ENCODE assay signal across 8 mouse cellular contexts in the genomic region with DNA sequence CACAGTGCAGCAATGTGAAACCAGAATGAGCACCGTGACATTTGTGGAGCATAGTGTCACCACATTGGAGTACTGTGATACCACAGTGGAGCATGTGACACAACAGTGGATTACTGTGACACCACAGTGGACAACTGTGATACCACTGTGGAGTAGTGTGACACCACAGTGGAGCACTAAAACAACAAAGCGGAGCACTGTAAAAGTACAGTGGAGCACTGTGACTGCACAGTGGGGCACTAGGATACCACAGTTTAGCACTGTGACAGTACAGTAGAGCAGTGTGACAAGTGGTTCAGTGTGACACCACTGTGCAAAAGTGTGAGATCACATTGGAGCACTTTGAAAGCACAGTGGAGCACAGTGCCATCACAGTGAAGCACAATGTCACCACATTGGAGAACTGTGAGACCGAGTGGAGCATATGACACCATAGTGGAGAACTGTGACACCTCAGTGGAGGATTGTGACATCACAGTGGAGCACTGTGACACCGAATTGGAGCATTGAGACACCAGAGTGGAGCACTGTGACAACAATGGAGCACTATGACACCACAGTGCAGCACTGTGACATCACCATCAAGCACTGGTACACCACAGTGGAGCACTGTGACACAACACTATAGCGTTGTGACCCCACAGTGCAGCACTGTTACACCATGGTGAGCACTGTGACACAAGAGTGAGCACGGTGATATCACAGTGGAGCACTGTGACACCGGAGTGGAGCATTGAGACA.
DNase-seq lines count a peak whose midpoint lies in the region; ATAC-seq and TF ChIP-seq lines count a peak whose summit lies in the region.

No protein-coding gene starts in this region.

- H3K9ac ChIP-seq in neural tube, embryonic 15.5 days (replicated peaks) = no peak overlapping the region
- H3K9ac ChIP-seq in forebrain, embryonic 13.5 days = no peak overlapping the region
- no peak overlapping the region for H3K9ac ChIP-seq in intestine, embryonic 16.5 days (ENCODE audit: low read depth, low read length)
- no peak overlapping the region for H3K9ac ChIP-seq in neural tube, embryonic 12.5 days

- H3K27ac ChIP-seq in neural tube, embryonic 15.5 days (replicated peaks) = no peak overlapping the region
- no peak overlapping the region for H3K27ac ChIP-seq in forebrain, embryonic 13.5 days
- no peak overlapping the region for H3K27ac ChIP-seq in intestine, embryonic 16.5 days (ENCODE audit: low read length)
- no peak overlapping the region for H3K27ac ChIP-seq in neural tube, embryonic 12.5 days
- no peak overlapping the region for H3K27ac ChIP-seq in cerebellum, adult 2 months (ENCODE audit: insufficient read depth, low read length)

- H3K4me2 ChIP-seq in neural tube, embryonic 15.5 days = no peak overlapping the region
- no peak overlapping the region for H3K4me2 ChIP-seq in forebrain, embryonic 13.5 days
- H3K4me2 ChIP-seq in intestine, embryonic 16.5 days (ENCODE audit: low read depth, low read length) = no peak overlapping the region
- no peak overlapping the region for H3K4me2 ChIP-seq in neural tube, embryonic 12.5 days (replicated peaks)

- peak; percentile 13 for DNase-seq in neural tube, embryonic 10.5 days (ENCODE audit: extremely low spot score, low spot score)
- DNase-seq in layer of hippocampus, postnatal 14 days (ENCODE audit: low spot score in 2 of 2) = no peak
- no peak for DNase-seq in cerebellum, adult 11 months
- no peak for DNase-seq in cerebellum, adult 2 months

- H3K36me3 ChIP-seq in neural tube, embryonic 15.5 days = no peaks in the 10 kb centered on the region
- H3K36me3 ChIP-seq in forebrain, embryonic 13.5 days (ENCODE audit: poor library complexity, severe bottlenecking) = no peaks in the 10 kb centered on the region
- no peaks in the 10 kb centered on the region for H3K36me3 ChIP-seq in intestine, embryonic 16.5 days (ENCODE audit: control insufficient read depth, insufficient read depth, low read length)
- no peaks in the 10 kb centered on the region for H3K36me3 ChIP-seq in neural tube, embryonic 12.5 days

- TF ChIP-seq POLR2A in cerebellum, adult 2 months (IDR thresholded peaks at IDR 0.05; ENCODE audit: borderline replicate concordance, insufficient read depth, low read length) = no peak

- TF ChIP-seq CTCF in cerebellum, adult 2 months (IDR thresholded peaks at IDR 0.05; ENCODE audit: borderline replicate concordance, insufficient read depth, low read depth, low read length) = no peak

- H3K9me3 ChIP-seq in neural tube, embryonic 15.5 days (replicated peaks) = peaks cover 64% of the 10 kb centered on the region
- peaks cover 70% of the 10 kb centered on the region for H3K9me3 ChIP-seq in forebrain, embryonic 13.5 days (replicated peaks)
- peaks cover 58% of the 10 kb centered on the region for H3K9me3 ChIP-seq in intestine, embryonic 16.5 days (ENCODE audit: control insufficient read depth, low read length)
- H3K9me3 ChIP-seq in neural tube, embryonic 12.5 days = peaks cover 70% of the 10 kb centered on the region

- no peak for ATAC-seq in neural tube, embryonic 15.5 days (ENCODE audit: low FRiP score)
- peak; percentile 25 for ATAC-seq in forebrain, embryonic 13.5 days
- ATAC-seq in intestine, embryonic 16.5 days = peak; percentile 39; the same call in 1 of the 2 replicates
- peak; percentile 22; the same call in 1 of the 2 replicates for ATAC-seq in neural tube, embryonic 12.5 days (ENCODE audit: low FRiP score, low read depth)

- no peaks in the 10 kb centered on the region for H3K27me3 ChIP-seq in neural tube, embryonic 15.5 days (replicated peaks)
- no peaks in the 10 kb centered on the region for H3K27me3 ChIP-seq in forebrain, embryonic 13.5 days
- H3K27me3 ChIP-seq in intestine, embryonic 16.5 days (replicated peaks; ENCODE audit: control insufficient read depth, insufficient read depth, low read length) = no peaks in the 10 kb centered on the region
- H3K27me3 ChIP-seq in neural tube, embryonic 12.5 days (replicated peaks) = no peaks in the 10 kb centered on the region
- H3K27me3 ChIP-seq in cerebellum, adult 2 months (ENCODE audit: control insufficient read depth, insufficient read depth, low read length) = no peaks in the 10 kb centered on the region

- WGBS in neural tube, embryonic 15.5 days = 60% methylated on average over 7 of the region's 7 CpGs
- WGBS in forebrain, embryonic 13.5 days = 61% methylated on average over 7 of the region's 7 CpGs
- WGBS in intestine, embryonic 16.5 days = 58% methylated on average over 7 of the region's 7 CpGs
- 64% methylated on average over 7 of the region's 7 CpGs for WGBS in neural tube, embryonic 12.5 days
- WGBS in cerebellum, adult 2 months = 59% methylated on average over 7 of the region's 7 CpGs

- H3K4me1 ChIP-seq in neural tube, embryonic 15.5 days = no peaks in the 10 kb centered on the region
- H3K4me1 ChIP-seq in forebrain, embryonic 13.5 days = no peaks in the 10 kb centered on the region
- no peaks in the 10 kb centered on the region for H3K4me1 ChIP-seq in intestine, embryonic 16.5 days (ENCODE audit: control insufficient read depth, insufficient read depth, low read length)
- no peaks in the 10 kb centered on the region for H3K4me1 ChIP-seq in neural tube, embryonic 12.5 days
- H3K4me1 ChIP-seq in cerebellum, adult 2 months (ENCODE audit: control insufficient read depth, insufficient read depth, low read length) = no peaks in the 10 kb centered on the region

- H3K4me3 ChIP-seq in neural tube, embryonic 15.5 days (replicated peaks) = no peak overlapping the region
- H3K4me3 ChIP-seq in forebrain, embryonic 13.5 days = no peak overlapping the region
- no peak overlapping the region for H3K4me3 ChIP-seq in intestine, embryonic 16.5 days (ENCODE audit: low read length)
- H3K4me3 ChIP-seq in neural tube, embryonic 12.5 days = no peak overlapping the region
- no peak overlapping the region for H3K4me3 ChIP-seq in cerebellum, adult 2 months (replicated peaks; ENCODE audit: insufficient read depth, low read depth, low read length)
